Mouse (Mus musculus) liver, postnatal 0 days (tissue): Measurements from ENCODE around the gene Coq8b.

Source experiments
- CTCF ChIP-seq: sonication (generic); IDR thresholded peaks from 2 replicates; pipeline ENCODE4 v1.5.1; 2016; ENCODE audit warnings: antibody characterized with exemption, low read depth
- EP300 ChIP-seq: IDR thresholded peaks from 2 replicates; pipeline ENCODE4 v1.6.1; 2016; ENCODE audit warnings: antibody characterized with exemption, low read depth, mild to moderate bottlenecking

DNA sequence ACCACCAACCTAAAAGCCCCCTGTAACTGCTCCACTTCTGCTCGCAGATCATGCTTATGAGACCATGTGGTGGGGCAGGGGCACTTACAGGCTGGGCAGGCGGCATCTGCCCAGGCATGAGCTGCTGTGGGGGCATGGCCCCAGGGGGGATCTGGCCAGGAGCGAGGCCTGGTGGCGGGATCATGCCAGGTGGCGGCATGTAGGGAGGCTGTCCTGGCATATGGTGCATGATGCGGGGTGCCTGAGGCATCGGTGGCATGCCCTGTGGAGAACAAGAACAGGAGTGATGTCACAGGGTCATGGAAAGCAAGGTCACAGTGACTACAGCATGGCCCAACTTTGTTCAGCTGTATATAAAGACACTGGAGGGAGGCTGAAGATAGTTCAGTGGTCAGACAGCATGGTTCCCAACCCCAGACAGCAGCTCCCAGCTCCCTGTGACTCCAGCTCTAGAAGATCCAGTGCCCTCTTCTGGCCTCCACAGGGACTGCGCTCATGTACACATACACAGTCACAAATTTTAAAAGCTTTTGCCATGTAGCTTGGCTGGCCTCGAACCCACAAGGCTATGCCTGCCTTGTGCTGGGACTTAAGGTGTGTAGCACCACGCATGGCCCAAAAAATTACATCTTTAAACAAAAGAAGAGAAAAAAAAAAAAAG, 43.4 kb upstream of the Coq8b start:
- TF ChIP-seq CTCF: peak; percentile 45
- no peak for TF ChIP-seq EP300
